Mouse (Mus musculus): ENCODE measurements around the gene D430041D05Rik. TPM values are rescaled to one million over a fixed set of nuclear protein-coding genes. Genes with fewer than 3 reads are reported as not detected.

Gene D430041D05Rik
- polyA plus RNA-seq, 1 experiment = not detected

GRCm38 (mm10) chr2:104153876-104154275 is 256.9 kb downstream of the D430041D05Rik start:
- H3K36me3 ChIP-seq (ENCODE audit: control insufficient read depth) = no peaks in the 10 kb centered on the region
- peaks cover 6% of the 10 kb centered on the region for H3K27me3 ChIP-seq (ENCODE audit: control insufficient read depth)
- no peaks in the 10 kb centered on the region for H3K9me3 ChIP-seq (ENCODE audit: control insufficient read depth, low read length)
- TF ChIP-seq GATA1 (IDR thresholded peaks at IDR 0.05; ENCODE audit: low read length) (no peak), TAL1 (IDR thresholded peaks at IDR 0.05; ENCODE audit: low read length) (no peak)
- H3K4me3 ChIP-seq (replicated peaks) = no peak overlapping the region
- no peaks in the 10 kb centered on the region for H3K4me1 ChIP-seq (ENCODE audit: control insufficient read depth)

DNA sequence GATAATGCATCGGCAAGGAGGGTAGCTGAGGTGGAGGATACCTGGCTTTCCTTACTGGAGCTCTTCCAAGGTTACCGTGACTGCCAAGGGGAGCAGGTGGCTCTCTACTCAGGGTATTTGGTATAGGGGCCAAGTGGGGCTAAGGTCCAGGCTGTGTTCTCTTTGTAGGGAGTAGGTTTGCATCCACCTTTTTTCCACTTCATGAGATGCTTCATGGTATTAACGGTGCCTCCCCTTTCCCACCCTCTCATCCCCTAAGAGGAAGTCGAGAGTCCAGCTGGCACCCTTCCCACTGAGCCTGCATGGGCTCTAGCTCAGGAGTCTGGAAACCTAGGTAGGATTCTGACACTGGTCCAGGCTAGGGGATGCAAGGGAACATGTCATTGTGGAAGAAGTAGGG is 257.5 kb downstream of the D430041D05Rik start:
- H3K9me3 ChIP-seq (ENCODE audit: control insufficient read depth, low read length) = no peaks in the 10 kb centered on the region
- H3K4me3 ChIP-seq (replicated peaks) = no peak overlapping the region
- H3K36me3 ChIP-seq (ENCODE audit: control insufficient read depth) = no peaks in the 10 kb centered on the region
- H3K27me3 ChIP-seq (ENCODE audit: control insufficient read depth) = peaks cover 6% of the 10 kb centered on the region
- TF ChIP-seq TAL1 (IDR thresholded peaks at IDR 0.05; ENCODE audit: low read length) = no peak
- TF ChIP-seq GATA1 (IDR thresholded peaks at IDR 0.05; ENCODE audit: low read length) = no peak
- no peaks in the 10 kb centered on the region for H3K4me1 ChIP-seq (ENCODE audit: control insufficient read depth)

DNA sequence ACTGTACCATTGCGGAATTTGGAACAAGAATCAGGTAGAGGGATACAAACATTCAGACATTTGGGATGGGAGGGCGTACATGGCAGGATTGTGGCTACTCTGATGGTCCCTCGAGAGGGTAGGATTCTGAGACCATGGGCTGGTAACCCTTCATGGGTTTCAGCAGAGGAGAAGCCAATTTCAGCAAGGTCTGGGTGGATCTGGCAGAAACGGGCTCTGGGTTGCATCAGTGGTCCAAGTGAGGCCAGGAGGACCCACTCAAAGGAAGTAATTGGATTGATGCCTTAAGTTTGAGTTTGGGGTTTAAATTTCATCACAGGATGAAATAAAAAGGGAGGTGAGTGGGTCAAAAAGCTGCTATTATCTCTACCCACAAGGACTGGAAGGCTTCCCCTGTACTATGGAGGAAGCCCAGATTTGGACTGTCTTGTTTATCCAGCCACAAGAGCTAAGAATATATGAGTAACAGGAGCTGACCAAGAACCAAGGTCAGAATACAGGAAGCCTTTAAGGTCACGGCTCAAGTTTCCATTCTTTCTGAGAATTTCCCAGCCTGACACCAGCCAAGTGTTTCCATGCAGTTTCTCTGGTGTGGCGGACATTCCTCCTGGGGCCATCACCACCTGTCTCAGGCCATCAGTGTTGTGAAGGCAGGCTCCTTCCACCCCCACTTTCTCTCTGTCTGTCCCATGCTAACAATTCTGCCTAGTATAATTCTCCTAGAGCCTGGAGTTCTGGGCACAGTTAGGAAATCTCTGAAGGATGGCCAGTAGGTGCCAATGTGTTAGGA is 260.0 kb downstream of the D430041D05Rik start:
- Histone ChIP-seq H3K27me3 (ENCODE audit: control insufficient read depth) (peaks cover 12% of the 10 kb centered on the region), H3K4me1 (ENCODE audit: control insufficient read depth) (peaks cover 10% of the 10 kb centered on the region), H3K36me3 (ENCODE audit: control insufficient read depth) (no peaks in the 10 kb centered on the region), H3K4me3 (replicated peaks) (no peak overlapping the region), H3K9me3 (ENCODE audit: control insufficient read depth, low read length) (peaks cover 9% of the 10 kb centered on the region)
- TF ChIP-seq TAL1 (IDR thresholded peaks at IDR 0.05; ENCODE audit: low read length) (no peak), GATA1 (IDR thresholded peaks at IDR 0.05; ENCODE audit: low read length) (no peak)

DNA sequence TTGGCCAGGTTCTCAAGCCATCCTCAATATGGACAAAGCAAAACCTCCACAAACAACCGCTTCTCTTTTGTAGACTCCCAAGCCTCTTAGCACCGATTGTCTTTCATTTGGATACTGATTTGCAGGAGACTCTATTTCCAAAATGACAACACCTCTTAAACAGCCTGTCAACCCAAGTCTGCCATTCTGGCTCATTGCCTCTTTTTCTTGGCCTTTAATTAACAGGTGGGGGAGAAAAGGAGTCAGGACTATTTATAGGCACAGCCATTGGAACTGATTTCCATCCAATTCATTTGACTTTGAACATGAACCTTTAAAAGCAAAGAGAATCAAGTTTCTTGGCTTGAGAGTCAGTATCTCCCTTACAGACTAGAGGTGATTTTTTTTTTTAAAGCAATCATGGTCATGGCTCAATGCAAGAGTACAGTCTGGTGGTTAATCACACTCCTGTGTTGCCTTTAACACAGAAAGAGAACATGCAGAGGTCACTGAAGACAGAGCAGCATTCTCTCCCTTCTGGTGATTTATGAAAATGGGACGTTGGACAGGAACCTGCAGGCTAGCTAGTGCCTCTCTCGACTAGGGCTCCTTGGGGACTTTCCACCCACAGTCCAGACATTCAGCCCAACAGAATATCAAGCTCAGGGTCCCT is 262.8 kb downstream of the D430041D05Rik start:
- H3K4me1 ChIP-seq (ENCODE audit: control insufficient read depth) = peaks cover 18% of the 10 kb centered on the region
- no peaks in the 10 kb centered on the region for H3K36me3 ChIP-seq (ENCODE audit: control insufficient read depth)
- TF ChIP-seq TAL1 (IDR thresholded peaks at IDR 0.05; ENCODE audit: low read length) (no peak), GATA1 (IDR thresholded peaks at IDR 0.05; ENCODE audit: low read length) (no peak)
- H3K27me3 ChIP-seq (ENCODE audit: control insufficient read depth) = peaks cover 15% of the 10 kb centered on the region
- H3K4me3 ChIP-seq (replicated peaks) = no peak overlapping the region
- peaks cover 13% of the 10 kb centered on the region for H3K9me3 ChIP-seq (ENCODE audit: control insufficient read depth, low read length)

DNA sequence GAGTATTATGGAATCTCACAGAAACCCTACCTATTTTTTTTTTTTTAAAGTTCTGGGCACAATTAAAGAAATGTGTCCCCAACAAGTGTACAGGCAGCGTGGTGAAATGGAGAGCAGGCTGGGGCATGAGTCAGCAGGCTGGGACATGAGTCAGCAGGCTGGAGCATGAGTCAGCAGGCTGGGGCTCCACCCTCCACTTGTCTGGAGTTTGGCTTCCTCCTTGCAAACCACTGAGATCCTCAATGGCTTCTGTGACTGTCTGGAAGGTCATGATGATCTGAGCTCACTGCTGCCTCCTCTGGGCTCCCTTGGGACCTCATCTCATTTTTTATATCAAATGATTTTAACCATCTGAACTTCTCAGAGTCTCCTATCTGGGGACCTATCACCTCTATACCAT is 264.8 kb downstream of the D430041D05Rik start:
- H3K27me3 ChIP-seq (ENCODE audit: control insufficient read depth) = peaks cover 22% of the 10 kb centered on the region
- peaks cover 18% of the 10 kb centered on the region for H3K4me1 ChIP-seq (ENCODE audit: control insufficient read depth)
- H3K36me3 ChIP-seq (ENCODE audit: control insufficient read depth) = no peaks in the 10 kb centered on the region
- no peak overlapping the region for H3K4me3 ChIP-seq (replicated peaks)
- H3K9me3 ChIP-seq (ENCODE audit: control insufficient read depth, low read length) = peaks cover 13% of the 10 kb centered on the region
- TF ChIP-seq GATA1 (IDR thresholded peaks at IDR 0.05; ENCODE audit: low read length) = no peak
- TF ChIP-seq TAL1 (IDR thresholded peaks at IDR 0.05; ENCODE audit: low read length) = no peak

DNA sequence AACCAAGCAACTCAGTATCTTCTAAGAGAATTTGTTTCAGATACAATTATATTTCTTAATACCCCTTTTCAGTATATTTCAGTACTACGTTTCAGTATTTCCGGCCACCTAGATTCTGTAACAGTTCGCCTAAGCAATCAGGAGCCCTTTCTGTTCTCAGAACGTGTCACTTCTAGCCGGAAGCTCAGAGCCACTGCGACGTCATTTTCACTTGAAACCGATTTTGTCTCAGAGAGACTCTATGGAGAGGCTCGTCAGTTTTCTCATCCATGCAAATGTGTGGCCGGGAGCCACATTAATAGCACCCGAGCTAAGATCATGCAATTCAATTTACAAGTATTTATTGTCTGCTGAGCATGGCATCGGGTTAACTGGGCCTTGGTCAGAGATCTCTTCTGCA is 266.8 kb downstream of the D430041D05Rik start:
- Histone ChIP-seq H3K9me3 (ENCODE audit: control insufficient read depth, low read length) (peaks cover 14% of the 10 kb centered on the region), H3K27me3 (ENCODE audit: control insufficient read depth) (peaks cover 18% of the 10 kb centered on the region), H3K4me1 (ENCODE audit: control insufficient read depth) (peaks cover 18% of the 10 kb centered on the region), H3K36me3 (ENCODE audit: control insufficient read depth) (no peaks in the 10 kb centered on the region), H3K4me3 (replicated peaks) (no peak overlapping the region)
- TF ChIP-seq TAL1 (IDR thresholded peaks at IDR 0.05; ENCODE audit: low read length) = no peak
- TF ChIP-seq GATA1 (IDR thresholded peaks at IDR 0.05; ENCODE audit: low read length) = no peak

- peaks cover 20% of the 10 kb centered on the region for H3K9me3 ChIP-seq (ENCODE audit: control insufficient read depth, low read length)
- peaks cover 18% of the 10 kb centered on the region for H3K4me1 ChIP-seq (ENCODE audit: control insufficient read depth)
- H3K27me3 ChIP-seq (ENCODE audit: control insufficient read depth) = peaks cover 21% of the 10 kb centered on the region
- no peak for TF ChIP-seq TAL1 (IDR thresholded peaks at IDR 0.05; ENCODE audit: low read length)
- no peak for TF ChIP-seq GATA1 (IDR thresholded peaks at IDR 0.05; ENCODE audit: low read length)
- no peak overlapping the region for H3K4me3 ChIP-seq (replicated peaks)
- no peaks in the 10 kb centered on the region for H3K36me3 ChIP-seq (ENCODE audit: control insufficient read depth)
These were observed 268.7 kb downstream of the D430041D05Rik start for GRCm38 (mm10) chr2:104142140-104142539.

- H3K9me3 ChIP-seq (ENCODE audit: control insufficient read depth, low read length) = peaks cover 8% of the 10 kb centered on the region
- TF ChIP-seq GATA1 (IDR thresholded peaks at IDR 0.05; ENCODE audit: low read length) = no peak
- TF ChIP-seq TAL1 (IDR thresholded peaks at IDR 0.05; ENCODE audit: low read length) = no peak
- H3K36me3 ChIP-seq (ENCODE audit: control insufficient read depth) = no peaks in the 10 kb centered on the region
- no peak overlapping the region for H3K4me3 ChIP-seq (replicated peaks)
- H3K4me1 ChIP-seq (ENCODE audit: control insufficient read depth) = peaks cover 31% of the 10 kb centered on the region
- peaks cover 22% of the 10 kb centered on the region for H3K27me3 ChIP-seq (ENCODE audit: control insufficient read depth)
These were observed 274.9 kb downstream of the D430041D05Rik start for GRCm38 (mm10) chr2:104135920-104136319.

All from erythroblast, embryonic 14.5 days (primary cell).